Mouse (Mus musculus) forebrain, embryonic 13.5 days (tissue): ENCODE data around the gene Edc4. TPM values are rescaled to one million over a fixed set of nuclear protein-coding genes. Genes with fewer than 3 reads are reported as not detected.

Source experiments
- ATAC-seq: fragments of 200-750 bp; cut with Nextera tagmentation; 2 replicates; pipeline ENCODE4 v1.8.0; 2017
- H3K27ac ChIP-seq: fragments of 300-500 bp; sonication (generic); 2 replicates; pipeline ENCODE4 v1.5.1; 2015; ENCODE audit warnings: inconsistent platforms, mild to moderate bottlenecking, moderate library complexity
- H3K27me3 ChIP-seq: fragments of 300-500 bp; sonication (generic); 2 replicates; pipeline ENCODE4 v1.6.1; 2015; ENCODE audit warnings: mild to moderate bottlenecking, inconsistent platforms
- H3K36me3 ChIP-seq: fragments of 300-500 bp; sonication (generic); 2 replicates; pipeline ENCODE4 v1.6.1; 2015; ENCODE audit warnings: mild to moderate bottlenecking, inconsistent platforms; ENCODE audit not compliant: poor library complexity, severe bottlenecking
- H3K4me1 ChIP-seq: fragments of 300-500 bp; sonication (generic); 2 replicates; pipeline ENCODE4 v1.6.1; 2015; ENCODE audit warnings: inconsistent platforms
- H3K4me2 ChIP-seq: fragments of 300-500 bp; sonication (generic); 2 replicates; pipeline ENCODE4 v1.6.1; 2015; ENCODE audit warnings: inconsistent platforms, mild to moderate bottlenecking, moderate library complexity
- H3K4me3 ChIP-seq: fragments of 300-500 bp; sonication (generic); 2 replicates; pipeline ENCODE4 v1.5.1; 2015; ENCODE audit warnings: mild to moderate bottlenecking, inconsistent platforms
- H3K9ac ChIP-seq: fragments of 300-500 bp; sonication (generic); 2 replicates; pipeline ENCODE4 v1.6.1; 2015; ENCODE audit warnings: mild to moderate bottlenecking, inconsistent platforms
- H3K9me3 ChIP-seq: fragments of 300-500 bp; sonication (generic); replicated peaks from 2 replicates; pipeline ENCODE4 v1.6.1; 2016; ENCODE audit warnings: inconsistent platforms
- WGBS: fragments of 180-500 bp; shearing (Covaris S2); methylation state at CpG from one replicate; pipeline ENCODE4 v1.1.7; 2015; 5-methylcytosine and 5-hydroxymethylcytosine counted together
- polyA plus RNA-seq: library from polyadenylated mRNA; unstranded; fragments of >200 nt; fragmentation: Nextera tagmentation; extraction: Ambion mirVana; gene quantifications from 2 replicates; pipeline ENCODE4 v1.2.1, GENCODE M21; 2015

The Edc4 gene
- polyA plus RNA-seq, 1 experiment from 2014 or later: 46.4 TPM

GRCm38 (mm10) chr8:105935105-105935504 is 54.4 kb downstream of the Edc4 start:
- Histone ChIP-seq H3K4me3 (no peak overlapping the region), H3K9ac (no peak overlapping the region), H3K9me3 (no peaks in the 10 kb centered on the region), H3K36me3 (peaks cover 22% of the 10 kb centered on the region), H3K4me2 (no peak overlapping the region), H3K27me3 (no peaks in the 10 kb centered on the region), H3K27ac (no peak overlapping the region), H3K4me1 (peaks cover 25% of the 10 kb centered on the region)
- 85% methylated on average over 6 of the region's 6 CpGs for WGBS
- no peak for ATAC-seq

GRCm38 (mm10) chr8:105935863-105936603 is 55.4 kb downstream of the Edc4 start:
- no peaks in the 10 kb centered on the region for H3K9me3 ChIP-seq
- peak overlapping the region; percentile 83 for H3K9ac ChIP-seq
- 0 out of 2 replicates have a peak overlapping the region, but pooled peaks have one; percentile 19 for H3K27ac ChIP-seq
- peak overlapping the region; percentile 68 for H3K4me3 ChIP-seq
- peaks cover 18% of the 10 kb centered on the region for H3K4me1 ChIP-seq
- H3K4me2 ChIP-seq: peak overlapping the region; percentile 96
- 35% methylated on average over 7 of the region's 7 CpGs for WGBS
- peaks cover 14% of the 10 kb centered on the region for H3K36me3 ChIP-seq
- no peaks in the 10 kb centered on the region for H3K27me3 ChIP-seq
- no peak for ATAC-seq

- peaks cover 9% of the 10 kb centered on the region for H3K36me3 ChIP-seq
- peak overlapping the region; percentile 96 for H3K4me2 ChIP-seq
- peak overlapping the region; percentile 68 for H3K4me3 ChIP-seq
- peak overlapping the region; percentile 83 for H3K9ac ChIP-seq
- under 1% methylated on average over 30 of the region's 30 CpGs for WGBS
- no peaks in the 10 kb centered on the region for H3K27me3 ChIP-seq
- H3K4me1 ChIP-seq: peaks cover 18% of the 10 kb centered on the region
- H3K9me3 ChIP-seq: no peaks in the 10 kb centered on the region
- peak overlapping the region; percentile 82 for H3K27ac ChIP-seq
- peak; percentile 90 for ATAC-seq
Measured at GRCm38 (mm10) chr8:105936866-105937475, 56.3 kb downstream of the Edc4 start.

- peak overlapping the region; percentile 83 for H3K9ac ChIP-seq
- H3K27me3 ChIP-seq: no peaks in the 10 kb centered on the region
- 2% methylated on average over 33 of the region's 33 CpGs for WGBS
- ATAC-seq: peak; percentile 42; the same call in 1 of the 2 replicates
- peak overlapping the region; percentile 68 for H3K4me3 ChIP-seq
- peaks cover 18% of the 10 kb centered on the region for H3K4me1 ChIP-seq
- no peaks in the 10 kb centered on the region for H3K9me3 ChIP-seq
- H3K4me2 ChIP-seq: peak overlapping the region; percentile 96
- peaks cover 1% of the 10 kb centered on the region; the same call in 1 of the 2 replicates for H3K36me3 ChIP-seq
- peak overlapping the region; percentile 82 for H3K27ac ChIP-seq
Measured at GRCm38 (mm10) chr8:105937496-105938305, 57.0 kb downstream of the Edc4 start.

- H3K27me3 ChIP-seq: no peaks in the 10 kb centered on the region
- peak within 1 kb of the TSS; percentile 96 for H3K4me2 ChIP-seq
- 51% methylated on average over 4 of the region's 4 CpGs for WGBS
- H3K4me3 ChIP-seq: peak within 1 kb of the TSS; percentile 68
- H3K9ac ChIP-seq: peak within 1 kb of the TSS; percentile 83
- peak within 1 kb of the TSS; percentile 82 for H3K27ac ChIP-seq
- ATAC-seq: no peak
- H3K9me3 ChIP-seq: no peaks in the 10 kb centered on the region
- H3K4me1 ChIP-seq: peaks cover 18% of the 10 kb centered on the region
- no peaks in the 10 kb centered on the region for H3K36me3 ChIP-seq
Measured at GRCm38 (mm10) chr8:105938306-105938669, 57.6 kb downstream of the Edc4 start, which contains the start of gene Psmb10. Gene Psmb10, minus strand, starts transcription at chr8:105938444.

GRCm38 (mm10) chr8:105942026-105942425 is 61.3 kb downstream of the Edc4 start:
- Histone ChIP-seq H3K9me3 (no peaks in the 10 kb centered on the region), H3K4me2 (no peak overlapping the region), H3K9ac (no peak overlapping the region), H3K27me3 (no peaks in the 10 kb centered on the region), H3K4me1 (peaks cover 5% of the 10 kb centered on the region), H3K4me3 (no peak overlapping the region), H3K36me3 (peaks cover 10% of the 10 kb centered on the region; the same call in 1 of the 2 replicates), H3K27ac (no peak overlapping the region)
- ATAC-seq: no peak
- WGBS: 94% methylated on average over 11 of the region's 11 CpGs

GRCm38 (mm10) chr8:105942542-105942941 is 61.9 kb downstream of the Edc4 start:
- no peaks in the 10 kb centered on the region for H3K27me3 ChIP-seq
- 93% methylated on average over 5 of the region's 5 CpGs for WGBS

GRCm38 (mm10) chr8:105943321-105943739 is 62.6 kb downstream of the Edc4 start, which contains the start of gene Lcat:
Gene Lcat, minus strand, starts transcription at chr8:105943382.
- Histone ChIP-seq H3K4me2 (no peak within 1 kb of the TSS), H3K27ac (no peak within 1 kb of the TSS), H3K9ac (no peak within 1 kb of the TSS), H3K9me3 (no peaks in the 10 kb centered on the region), H3K27me3 (no peaks in the 10 kb centered on the region), H3K4me1 (no peaks in the 10 kb centered on the region; the same call in 1 of the 2 replicates), H3K36me3 (peaks cover 14% of the 10 kb centered on the region; the same call in 1 of the 2 replicates), H3K4me3 (no peak within 1 kb of the TSS)
- ATAC-seq: no peak
- WGBS: 46% methylated on average over 8 of the region's 8 CpGs

More at GRCm38 (mm10) chr8:105942542-105942941, 61.9 kb downstream of the Edc4 start:
- ATAC-seq: no peak
- H3K4me2 ChIP-seq: no peak overlapping the region
- H3K4me3 ChIP-seq: no peak overlapping the region
- H3K27ac ChIP-seq: no peak overlapping the region
- peaks cover 14% of the 10 kb centered on the region; the same call in 1 of the 2 replicates for H3K36me3 ChIP-seq
- H3K4me1 ChIP-seq: peaks cover 5% of the 10 kb centered on the region
- H3K9me3 ChIP-seq: no peaks in the 10 kb centered on the region
- H3K9ac ChIP-seq: no peak overlapping the region

Other genes with a start within 250 kb of the Edc4 start
- 165 and 173 TPM in 2 replicates for gene Ctcf, start 244.3 kb upstream of the Edc4 start, polyA plus RNA-seq
- gene Agrp, start 243.5 kb upstream of the Edc4 start, polyA plus RNA-seq: 0.62 and 0.88 TPM in 2 replicates
- gene Carmil2, start 194.6 kb upstream of the Edc4 start, polyA plus RNA-seq: 5.9 and 6.4 TPM in 2 replicates
- gene Acd, start 179.8 kb upstream of the Edc4 start, polyA plus RNA-seq: 98.3 and 99.2 TPM in 2 replicates
- gene Pard6a, start 179.7 kb upstream of the Edc4 start, polyA plus RNA-seq: 42.1 and 43.6 TPM in 2 replicates
- 0.19 TPM in 1 of 2 replicates, not detected in the other for gene 4933405L10Rik, start 173.2 kb upstream of the Edc4 start, polyA plus RNA-seq
- 27.4 and 29.5 TPM in 2 replicates for gene Enkd1, start 172.7 kb upstream of the Edc4 start, polyA plus RNA-seq
- 64.7 and 65.7 TPM in 2 replicates for gene Gfod2, start 122.2 kb upstream of the Edc4 start, polyA plus RNA-seq
- gene Ranbp10, start 53.5 kb upstream of the Edc4 start, polyA plus RNA-seq: 14.2 and 14.7 TPM in 2 replicates
- gene Tsnaxip1, start 53.1 kb upstream of the Edc4 start, polyA plus RNA-seq: 0.43 and 1.00 TPM in 2 replicates
- 68.8 and 71.4 TPM in 2 replicates for gene Cenpt, start 27.6 kb upstream of the Edc4 start, polyA plus RNA-seq
- gene Thap11, start 25.7 kb upstream of the Edc4 start, polyA plus RNA-seq: 65.9 and 68.3 TPM in 2 replicates
- gene Nutf2, start 20.3 kb upstream of the Edc4 start, polyA plus RNA-seq: 254 and 295 TPM in 2 replicates
- 0.50 and 0.84 TPM in 2 replicates for gene Nrn1l, start 12.7 kb downstream of the Edc4 start, polyA plus RNA-seq
- gene Pskh1, start 19.6 kb downstream of the Edc4 start, polyA plus RNA-seq: 12.8 and 14.4 TPM in 2 replicates
- gene Ctrl, start 53.0 kb downstream of the Edc4 start, polyA plus RNA-seq: 1.9 TPM in 2 replicates
- 29.0 and 29.1 TPM in 2 replicates for gene Psmb10, start 57.6 kb downstream of the Edc4 start, polyA plus RNA-seq
- gene Lcat, start 62.5 kb downstream of the Edc4 start, polyA plus RNA-seq: 0.61 and 0.69 TPM in 2 replicates
- gene Slc12a4, start 85.2 kb downstream of the Edc4 start, polyA plus RNA-seq: 6.3 and 7.1 TPM in 2 replicates
- gene Dpep3, start 98.5 kb downstream of the Edc4 start, polyA plus RNA-seq: not detected in 2 replicates
- 19.0 and 20.6 TPM in 2 replicates for gene Dus2, start 110.5 kb downstream of the Edc4 start, polyA plus RNA-seq
- not detected in 2 replicates for gene Dpep2nb, start 125.1 kb downstream of the Edc4 start, polyA plus RNA-seq
- gene Ddx28, start 131.0 kb downstream of the Edc4 start, polyA plus RNA-seq: 19.7 and 20.1 TPM in 2 replicates
- gene Nfatc3, start 178.0 kb downstream of the Edc4 start, polyA plus RNA-seq: 5.2 TPM in 2 replicates